Mouse (Mus musculus) adrenal gland, postnatal 10 days (tissue): Measurements from ENCODE around the gene Mtrf1. TPM values are rescaled to one million over a fixed set of nuclear protein-coding genes. Genes with fewer than 3 reads are reported as not detected.
"Not testable (repeated sequence)": the region's sequence is repeated elsewhere in the genome, so short reads cannot be mapped to it uniquely, and the experiment has no call there.

Source experiments
- DNase-seq: peaks from one replicate; pipeline ENCODE4 v3.0.0; 2021; ENCODE audit warnings: mixed read lengths
- long read RNA-seq, 2 experiments: library from polyadenylated mRNA; stranded (forward); transcript quantifications; one replicate each; pipeline ENCODE4 v2.0.0; 2021
- total RNA-seq, 2 experiments: library from RNA; stranded (reverse); gene quantifications; 2 replicates each; pipeline ENCODE4 v1.2.3; 2021

Gene Mtrf1
- 1 to 10 TPM; 5.4 to 8.7 TPM for total RNA-seq
- long read RNA-seq, experiment 1, transcript Mtrf1-201 (11 exons, 1,799 nt), result major isoform, 11 of 13 reads
- long read RNA-seq, experiment 1, partial matches to known transcripts, result 2 of 13 reads
- long read RNA-seq, experiment 1, other reads (novel, unspliced or antisense), result 0 of 13 reads
- long read RNA-seq, experiment 2, transcript Mtrf1-201 (11 exons, 1,799 nt), result major isoform, 5 of 7 reads
- long read RNA-seq, experiment 2, partial matches to known transcripts, result 2 of 7 reads
- long read RNA-seq, experiment 2, other reads (novel, unspliced or antisense), result 0 of 7 reads

DNA sequence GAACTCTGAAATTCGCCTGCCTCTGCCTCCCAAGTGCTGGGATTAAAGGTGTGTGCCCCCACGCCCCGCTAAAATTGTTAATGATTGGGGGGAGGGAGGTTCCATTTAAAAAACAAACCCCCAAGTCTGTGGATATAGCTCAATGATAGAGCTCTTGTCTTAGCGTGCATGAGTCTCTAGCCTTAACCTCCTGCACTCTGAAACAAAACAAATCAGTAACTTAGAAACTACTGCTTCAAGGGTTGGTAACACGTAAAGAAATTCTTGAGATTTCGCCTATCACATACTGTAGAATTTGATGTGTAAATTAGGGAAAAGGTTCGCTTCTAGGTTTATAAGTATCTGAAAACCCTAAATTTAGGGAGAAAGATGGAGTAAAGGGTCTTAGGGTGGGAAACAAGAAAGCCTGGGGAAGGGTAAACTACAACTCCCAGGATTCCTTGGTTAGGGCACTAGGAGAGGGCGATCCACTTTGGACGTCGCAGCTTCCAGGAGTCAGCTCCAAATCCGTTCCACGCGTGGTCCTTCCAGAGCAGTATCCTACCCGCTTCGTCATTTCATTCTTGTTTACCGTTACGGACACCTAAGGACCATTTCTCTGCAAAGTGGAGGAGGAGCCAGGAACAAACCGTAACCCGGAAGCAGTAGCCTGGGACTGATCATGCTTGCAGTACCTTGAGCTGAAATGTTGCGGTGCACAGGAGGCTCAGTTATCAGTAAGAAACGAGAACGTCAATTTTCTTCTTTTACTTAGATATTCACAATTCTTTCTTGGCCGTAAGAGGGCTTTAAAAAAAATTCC lies at the start of gene Mtrf1:
Mtrf1 (plus strand) TSS at position 452 of the 802 bp plus-strand sequence.
- DNase-seq, result peak; percentile 75

DNA sequence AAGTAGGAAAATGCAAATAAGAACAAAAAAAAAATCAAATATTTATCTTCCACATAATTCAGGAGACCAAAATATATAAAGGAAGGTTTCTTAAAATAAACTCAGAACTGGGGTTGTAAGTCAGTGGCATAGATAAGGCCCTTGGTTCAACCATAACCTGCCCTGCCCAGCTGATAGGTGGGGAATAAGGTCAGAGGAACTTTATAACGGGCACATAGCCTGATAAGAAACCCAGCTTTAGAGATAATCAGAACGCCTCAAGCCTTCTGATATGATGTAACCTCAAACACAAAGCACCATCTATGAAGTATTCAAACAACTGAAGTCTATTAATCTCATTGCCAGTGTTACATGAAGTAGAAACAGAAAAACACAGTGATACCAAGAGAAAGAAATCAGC lies 39.5 kb upstream of the Mtrf1 start:
- DNase-seq, result no peak

DNA sequence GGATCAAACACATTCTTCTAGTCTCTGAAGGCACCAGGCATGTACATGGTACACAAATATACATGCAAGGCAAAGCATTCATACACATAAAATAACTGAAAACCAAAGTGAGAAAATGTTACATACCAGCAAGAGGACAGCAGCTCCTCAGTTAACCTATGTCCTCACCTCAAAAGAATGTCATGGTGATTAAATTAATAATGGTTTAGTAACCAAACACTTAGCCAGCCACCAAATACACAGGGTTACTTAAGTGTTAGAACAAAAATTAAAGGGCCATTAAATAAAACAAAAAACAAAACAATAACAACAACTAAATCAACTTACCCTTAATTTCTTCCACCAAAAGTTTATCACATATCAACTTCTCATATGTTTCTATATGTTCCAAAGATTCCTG lies 20.5 kb upstream of the Mtrf1 start:
- no peak for DNase-seq

DNA sequence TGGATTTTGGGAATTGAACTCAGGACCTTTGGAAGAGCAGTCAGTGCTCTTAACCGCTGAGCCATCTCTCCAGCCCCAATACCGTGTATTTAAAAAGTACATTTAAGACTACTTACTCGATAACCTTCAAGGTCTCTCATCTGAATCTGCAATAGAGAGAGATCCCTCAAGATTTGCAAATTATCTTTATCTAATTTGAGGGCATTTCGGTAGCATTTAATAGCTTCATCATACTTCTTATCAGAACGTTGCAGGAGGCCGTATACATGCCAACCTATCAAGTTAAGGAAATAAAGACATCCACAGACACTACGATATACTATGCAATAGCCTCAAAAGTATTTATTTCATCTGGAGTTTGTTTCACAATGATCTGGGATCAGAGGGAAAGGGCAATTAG lies 14.5 kb upstream of the Mtrf1 start:
- no peak for DNase-seq

DNA sequence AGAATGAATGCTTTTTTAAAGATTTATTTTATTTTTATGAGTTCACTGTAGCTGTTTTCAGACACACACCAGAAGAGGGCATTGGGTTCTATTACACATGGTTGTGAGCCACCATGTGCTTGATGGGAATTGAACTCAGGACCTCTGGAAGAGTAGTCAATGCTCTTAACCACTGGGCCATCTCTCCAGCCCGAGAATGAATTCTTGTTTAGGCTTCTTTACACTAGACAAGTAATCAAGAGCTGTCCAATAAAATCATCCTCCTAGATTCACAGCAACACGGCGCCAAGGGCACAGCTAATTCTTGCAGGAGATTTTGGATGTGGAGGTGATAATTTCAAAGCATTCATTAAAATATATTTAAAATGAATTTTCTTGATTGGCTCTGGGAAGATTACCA lies 9.3 kb upstream of the Mtrf1 start:
- no peak for DNase-seq

DNA sequence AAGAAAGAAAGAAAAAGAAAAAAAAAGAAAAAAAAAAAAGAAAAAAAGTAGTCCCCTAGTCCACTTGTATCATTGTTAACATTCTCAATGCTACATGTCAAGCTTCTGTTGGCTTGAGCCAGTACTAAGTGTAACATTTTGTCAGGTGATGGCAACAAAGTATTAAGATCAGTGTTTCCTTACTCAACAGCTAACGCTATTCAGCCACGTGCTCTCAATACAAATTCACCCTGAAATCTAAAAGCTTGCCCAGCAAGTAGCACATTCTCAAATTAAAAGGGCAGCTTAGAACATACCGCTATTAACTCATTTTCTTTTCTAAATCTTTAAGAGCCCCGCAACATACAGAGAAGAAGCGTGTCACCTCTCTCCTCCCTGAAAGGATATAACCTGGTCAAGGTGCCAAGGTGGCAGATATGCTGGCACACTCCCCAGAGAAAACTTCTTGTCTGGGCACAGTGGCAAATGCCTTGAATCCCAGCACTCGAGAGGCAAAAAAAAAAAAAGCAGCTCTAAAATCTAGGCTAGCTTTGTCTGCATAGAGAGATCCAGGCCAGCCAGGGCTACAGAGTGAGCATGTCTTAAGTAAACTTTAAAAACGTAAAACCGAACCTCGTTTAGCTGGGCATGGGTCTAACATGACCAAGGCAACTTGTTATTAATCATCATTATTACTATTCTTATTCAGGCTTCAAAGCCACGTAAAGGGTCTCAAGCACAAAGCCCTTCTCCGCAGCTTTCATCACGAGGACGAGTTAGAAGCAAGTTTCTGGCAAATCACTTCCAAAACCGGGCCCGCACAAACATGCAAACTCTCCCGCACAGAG lies 7.9 kb upstream of the Mtrf1 start:
- DNase-seq, result peak; percentile 33

DNA sequence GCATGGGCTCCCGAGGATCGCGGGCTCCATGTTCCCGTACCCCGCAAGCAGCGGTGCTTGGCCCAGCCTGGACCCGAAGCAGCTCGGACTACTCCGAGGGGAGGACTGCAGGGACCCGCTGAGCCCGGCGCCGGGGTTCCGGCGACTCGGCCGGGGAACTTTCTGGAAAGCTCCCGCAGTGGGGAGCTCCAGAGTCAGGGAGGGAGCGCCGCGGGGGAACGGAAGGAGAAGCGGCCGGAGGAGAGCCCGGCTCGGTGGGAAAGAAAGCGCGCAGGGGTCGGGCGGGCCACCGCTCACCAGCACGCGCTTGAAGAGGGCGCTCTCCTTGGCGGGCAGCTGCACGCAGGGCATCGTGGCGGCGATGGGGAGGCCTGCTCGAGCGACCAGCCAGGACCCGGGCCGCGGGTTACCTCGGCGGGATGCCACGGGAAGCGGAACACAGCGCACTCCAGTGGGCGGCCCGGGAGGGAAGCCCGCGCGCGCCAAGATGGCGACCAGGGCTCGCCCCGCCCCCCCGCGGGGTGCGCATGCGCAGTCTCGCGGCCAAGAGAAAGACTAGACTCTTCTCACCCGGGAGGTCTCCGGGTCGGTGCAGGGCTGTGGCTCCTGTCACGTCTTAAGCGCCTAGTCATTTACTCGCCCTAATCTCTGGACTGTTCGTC lies 7.2 kb upstream of the Mtrf1 start, which contains the start of gene Naa16:
Naa16 (minus strand) TSS at position 514 of the 662 bp plus-strand sequence.
- DNase-seq, result peak; percentile 98

DNA sequence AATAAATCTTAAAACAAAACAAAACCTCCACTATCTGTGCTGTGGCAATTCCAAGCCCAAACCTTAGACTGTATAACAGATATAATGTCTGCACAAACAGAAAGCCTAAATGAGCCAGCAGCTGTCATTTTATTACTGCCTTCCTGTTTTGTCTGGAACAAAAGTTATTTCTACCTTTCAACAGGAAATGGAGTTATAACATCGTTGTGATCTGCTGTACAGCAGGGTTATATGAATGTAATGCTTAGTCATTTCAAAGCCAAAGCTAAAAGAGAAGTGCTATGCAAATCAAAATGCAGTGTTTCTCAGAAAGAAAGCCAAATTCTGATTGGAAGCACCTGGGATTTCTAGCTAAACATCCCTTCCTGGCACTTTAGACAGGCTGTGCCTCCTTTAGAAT lies 4.3 kb upstream of the Mtrf1 start:
- no peak for DNase-seq

DNA sequence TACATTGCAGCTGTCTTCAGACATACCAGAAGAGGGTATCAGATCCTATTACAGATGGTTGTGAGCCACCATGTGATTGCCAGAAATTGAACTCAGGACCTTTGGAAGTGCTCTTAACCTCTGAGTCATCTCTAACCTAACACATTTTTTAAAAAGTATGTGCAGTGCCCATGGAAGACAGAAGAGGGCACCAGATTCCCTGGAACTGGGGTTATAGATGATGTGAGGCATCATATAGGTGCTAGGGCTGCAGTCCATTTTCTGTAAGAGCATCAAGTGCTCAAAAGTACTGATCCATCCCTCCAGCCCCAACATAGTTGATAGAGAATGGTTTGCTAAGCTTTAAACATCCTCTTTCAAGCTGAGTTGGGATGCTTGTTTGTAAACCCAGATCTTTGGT lies 3.0 kb upstream of the Mtrf1 start:
- peak; percentile 49 for DNase-seq

DNA sequence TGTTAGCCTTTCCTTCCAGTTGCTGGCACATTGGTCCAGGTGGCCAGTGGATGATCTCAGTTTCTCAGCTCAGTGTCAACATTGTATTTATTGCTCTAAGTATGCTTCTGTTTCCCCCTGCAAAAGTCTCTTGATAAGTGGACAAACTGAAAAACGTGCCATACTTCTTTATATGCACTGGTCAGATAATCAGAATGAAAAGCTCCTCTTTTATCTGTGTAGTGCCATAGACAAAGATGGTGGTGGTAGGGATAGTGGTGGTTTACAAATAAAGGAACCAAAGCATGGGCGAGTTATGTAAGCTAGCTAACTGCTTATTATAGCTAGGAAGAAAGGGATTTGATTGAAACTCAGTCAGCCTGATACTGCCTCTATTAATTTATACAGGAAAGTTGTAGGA lies 10.1 kb downstream of the Mtrf1 start:
- DNase-seq, result no peak

DNA sequence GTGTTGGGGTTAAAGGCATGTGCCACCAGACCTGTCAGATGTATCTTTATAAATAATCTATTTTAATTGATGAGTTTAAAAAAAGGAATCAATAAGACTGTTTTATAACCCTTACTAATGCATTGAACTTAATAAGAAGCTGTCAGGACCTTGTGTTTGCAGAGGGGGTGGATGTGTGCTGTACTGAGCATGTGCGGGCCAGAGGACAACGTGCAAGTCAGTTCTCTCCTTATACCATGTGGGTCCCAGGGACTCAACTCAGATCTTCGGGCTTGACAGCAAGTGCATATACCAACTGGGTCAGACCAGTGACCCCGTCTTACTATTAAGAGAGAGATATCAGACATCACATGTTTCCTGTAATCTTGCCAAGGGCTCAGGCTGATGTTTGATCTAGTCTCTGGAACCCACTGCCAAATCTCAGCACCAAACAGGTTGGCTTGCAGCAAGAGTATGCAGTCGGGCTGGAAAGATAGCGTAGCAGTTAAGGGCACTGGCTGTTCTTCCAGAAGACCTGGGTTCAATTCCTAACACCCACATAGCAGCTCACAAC lies 11.8 kb downstream of the Mtrf1 start:
- DNase-seq, result no peak

DNA sequence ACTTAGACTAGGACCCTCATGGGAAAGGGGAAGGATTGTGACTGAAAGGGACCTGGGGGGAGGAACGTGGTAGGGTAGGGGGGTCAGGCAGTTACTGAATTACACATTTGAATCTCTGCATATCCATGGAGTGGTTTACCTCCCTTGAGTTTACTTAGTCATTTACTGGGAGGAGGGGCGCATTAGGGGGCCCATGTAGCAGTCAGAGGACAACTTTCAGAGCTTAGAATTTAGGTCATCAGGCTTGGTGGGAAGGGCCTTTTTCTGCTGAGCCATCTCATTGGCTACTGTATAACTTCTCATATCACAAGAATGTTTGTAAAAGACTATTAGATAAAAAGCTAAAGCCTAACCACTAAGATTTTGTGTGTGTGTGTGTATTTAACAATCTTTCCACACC lies 13.1 kb downstream of the Mtrf1 start:
- DNase-seq, result no peak

DNA sequence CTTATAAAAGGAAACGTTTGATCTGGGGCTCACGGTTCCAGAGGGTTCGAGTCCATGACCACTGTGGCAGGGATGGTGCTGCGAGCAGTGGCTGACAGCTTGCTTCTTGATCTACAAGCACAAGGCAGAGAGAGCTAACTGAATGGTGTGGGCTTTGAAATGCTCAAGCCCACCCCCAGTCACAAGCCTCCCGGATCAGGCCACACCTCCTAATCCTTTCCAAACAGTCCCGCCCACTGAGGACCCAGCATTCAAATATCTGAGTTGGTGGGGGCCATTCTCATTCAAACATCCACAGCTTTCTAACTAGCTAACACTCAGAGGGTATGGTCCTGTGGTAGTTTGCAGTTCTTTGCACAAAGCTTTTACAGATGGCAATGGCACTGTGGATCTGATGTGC lies 15.5 kb downstream of the Mtrf1 start:
- no peak for DNase-seq

DNA sequence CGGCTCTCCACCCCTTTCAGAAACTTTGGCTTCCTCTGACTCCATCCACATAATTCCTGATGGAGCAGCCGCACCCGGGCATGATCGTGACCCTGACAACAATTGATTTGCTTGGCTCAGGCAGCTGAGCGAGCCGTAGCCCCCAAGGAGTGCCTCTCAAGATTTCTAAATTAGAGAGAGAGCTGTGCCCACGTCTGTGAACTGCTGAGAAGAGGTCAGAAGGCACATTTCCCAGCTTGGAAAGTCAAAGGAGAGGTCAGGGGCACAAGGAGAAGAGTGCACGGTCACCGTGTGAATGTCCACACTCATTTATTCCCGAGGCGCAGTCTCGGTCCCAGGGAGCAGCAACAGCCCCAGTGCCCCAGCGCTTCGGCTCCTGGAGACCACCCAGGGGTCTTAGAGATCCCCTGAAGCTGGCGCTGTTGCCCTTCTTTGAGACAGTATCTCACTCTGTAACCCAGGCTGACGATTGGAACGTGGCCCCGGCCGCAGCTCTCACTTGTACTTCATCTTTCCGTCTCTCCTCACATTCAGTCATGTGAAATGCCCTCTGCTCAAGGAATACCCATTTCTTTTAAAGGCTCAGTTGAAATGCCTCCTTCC lies 22.6 kb downstream of the Mtrf1 start:
- DNase-seq, result no peak

DNA sequence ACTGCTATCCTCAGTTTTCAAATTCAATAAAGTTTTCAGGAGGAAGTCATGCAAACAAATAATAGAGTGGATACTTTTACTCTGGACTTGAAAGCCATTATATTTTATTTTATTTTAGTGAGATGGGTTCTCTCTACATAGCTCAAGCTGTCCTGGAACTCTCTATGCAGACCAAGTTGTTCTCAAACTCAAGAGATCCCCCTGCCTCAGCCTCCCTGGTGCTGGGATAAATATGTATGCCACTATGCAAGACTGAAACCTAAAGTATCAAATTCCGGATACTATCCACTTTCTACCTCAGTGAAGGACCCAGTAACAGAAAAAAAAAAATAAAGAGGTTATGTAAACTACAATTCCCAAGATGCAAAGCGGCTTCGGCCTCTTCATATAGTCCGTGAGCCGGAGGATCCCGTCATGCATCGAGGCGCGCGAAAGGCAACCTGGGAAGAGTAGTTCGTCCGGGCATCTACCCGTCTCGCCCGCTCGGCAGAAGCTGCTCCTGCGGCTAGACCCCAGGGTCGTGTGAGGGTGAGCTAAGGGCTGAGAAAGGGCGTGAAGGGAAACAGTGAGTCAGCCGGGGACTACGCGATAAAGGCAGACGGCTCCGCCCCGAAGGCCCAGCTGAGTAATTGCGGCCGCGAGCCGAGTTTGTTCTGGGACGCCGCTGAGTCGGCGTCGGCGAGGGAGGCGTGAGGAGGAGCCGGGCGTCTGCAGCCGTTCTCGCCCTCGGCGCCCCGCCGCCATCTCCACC lies 28.6 kb downstream of the Mtrf1 start, which contains the start of gene Kbtbd7:
Kbtbd7 (plus strand) TSS at position 533 of the 751 bp plus-strand sequence.
- peak; percentile 93 for DNase-seq

DNA sequence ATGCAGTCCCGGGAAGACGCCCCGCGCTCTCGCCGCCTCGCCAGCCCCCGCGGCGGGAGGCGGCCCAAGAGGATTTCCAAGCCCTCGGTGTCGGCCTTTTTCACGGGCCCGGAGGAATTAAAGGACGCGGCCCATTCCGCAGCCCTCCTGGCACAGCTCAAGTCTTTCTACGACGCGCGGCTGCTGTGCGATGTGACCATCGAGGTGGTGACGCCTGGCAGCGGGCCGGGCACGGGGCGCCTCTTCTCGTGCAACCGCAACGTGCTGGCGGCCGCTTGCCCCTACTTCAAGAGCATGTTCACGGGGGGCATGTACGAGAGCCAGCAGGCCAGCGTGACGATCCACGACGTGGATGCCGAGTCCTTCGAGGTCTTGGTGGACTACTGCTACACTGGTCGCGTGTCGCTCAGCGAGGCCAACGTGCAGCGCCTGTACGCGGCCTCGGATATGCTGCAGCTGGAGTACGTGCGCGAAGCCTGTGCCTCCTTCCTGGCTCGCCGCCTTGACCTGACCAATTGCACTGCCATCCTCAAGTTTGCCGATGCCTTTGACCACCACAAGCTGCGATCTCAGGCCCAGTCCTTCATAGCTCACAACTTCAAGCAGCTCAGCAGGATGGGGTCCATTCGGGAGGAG lies 29.3 kb downstream of the Mtrf1 start:
- DNase-seq, result not testable (repeated sequence)

DNA sequence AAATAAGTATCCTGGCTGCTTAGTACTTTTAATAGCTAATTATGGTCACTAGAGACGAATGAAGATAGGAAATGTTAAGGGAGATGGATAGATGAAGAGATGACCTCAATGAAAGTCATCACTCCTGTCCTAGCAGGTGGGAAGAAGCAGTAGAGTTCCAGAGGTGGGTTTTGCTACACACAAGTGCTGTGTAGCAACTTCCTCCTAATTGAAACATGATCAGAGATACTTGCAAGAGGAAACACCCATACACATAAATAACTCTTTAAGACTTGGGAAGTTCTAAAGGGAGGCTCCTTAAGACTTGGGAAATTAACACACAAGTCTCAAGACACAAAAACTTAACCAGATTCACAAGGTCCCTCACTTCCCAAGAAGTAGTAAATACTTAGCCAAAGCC lies 36.5 kb downstream of the Mtrf1 start:
- DNase-seq, result no peak

DNA sequence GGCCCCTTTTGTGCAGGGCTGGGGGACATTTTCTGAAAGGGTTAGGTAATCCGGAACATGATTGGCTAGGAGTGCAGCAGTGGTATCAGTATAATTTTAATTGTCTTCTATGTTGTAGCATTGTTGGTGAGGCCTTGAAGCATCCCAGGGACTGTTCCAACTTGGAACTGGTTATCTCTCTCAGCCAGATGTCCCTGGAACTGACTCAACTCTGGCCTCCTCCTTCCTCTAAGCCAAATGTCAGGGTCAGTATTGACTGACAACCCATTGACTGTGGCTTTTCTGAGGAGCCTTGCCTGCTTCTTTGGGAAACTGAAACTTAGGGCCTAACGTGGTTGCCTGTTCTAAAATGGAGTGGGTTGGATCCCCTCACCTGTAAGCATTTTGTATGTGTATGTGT lies 43.1 kb downstream of the Mtrf1 start:
- DNase-seq, result no peak

DNA sequence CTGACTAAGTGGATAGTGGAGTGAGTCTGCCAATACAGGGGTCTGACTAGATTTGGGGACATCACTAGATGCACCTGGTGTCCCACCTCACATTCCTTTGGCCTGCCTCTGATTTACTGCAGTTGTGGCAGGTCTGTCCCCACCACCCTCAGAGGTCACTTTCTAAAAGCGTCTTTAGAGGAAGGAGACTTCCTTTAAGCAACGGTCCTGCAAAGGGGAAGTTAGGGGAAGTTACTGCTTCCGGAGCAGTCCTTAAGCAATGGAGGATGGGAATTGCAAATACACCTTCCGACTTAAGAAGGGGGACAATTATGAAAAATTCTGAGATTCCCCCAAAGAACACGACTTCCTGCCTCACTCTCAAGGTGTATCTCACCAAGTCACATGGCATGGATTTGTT lies 43.9 kb downstream of the Mtrf1 start:
- DNase-seq, result no peak

DNA sequence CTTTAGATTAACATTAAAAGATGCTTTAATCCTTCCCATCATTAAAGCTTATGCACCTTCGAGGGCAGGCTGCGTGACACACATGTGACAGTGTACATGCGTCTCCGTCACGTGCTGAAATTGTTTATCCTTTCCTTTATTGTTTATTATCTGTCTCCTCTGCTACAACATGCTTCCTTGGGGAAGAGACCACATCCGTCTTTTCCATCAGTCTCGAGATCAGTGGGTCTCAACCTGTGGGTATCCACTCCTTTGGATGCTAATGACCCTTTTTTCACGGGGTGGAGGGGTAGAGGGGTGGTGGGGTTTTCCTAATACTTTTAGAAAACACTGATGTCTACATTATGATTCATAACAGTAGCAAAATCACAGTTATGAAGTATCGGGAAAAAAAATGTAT lies 47.0 kb downstream of the Mtrf1 start:
- no peak for DNase-seq
